Mouse (Mus musculus) heart, adult 2 months (tissue): ENCODE data around the gene Gper1. TPM values are rescaled to one million over a fixed set of nuclear protein-coding genes. Genes with fewer than 3 reads are reported as not detected.

Experiments
- DNase-seq, 2 experiments: peaks; one replicate each; pipeline ENCODE4 v3.0.0; 2021
- H3K27ac ChIP-seq: fragments of 200-600 bp; 2 replicates; pipeline ENCODE4 v1.8.1; 2022
- H3K27me3 ChIP-seq: fragments of 200-500 bp; 2 replicates; pipeline ENCODE4 v1.6.1; 2012; ENCODE audit warnings: mild to moderate bottlenecking, low read length, inconsistent platforms, mixed read lengths; ENCODE audit not compliant: control insufficient read depth, insufficient read depth
- H3K36me3 ChIP-seq: fragments of 200-500 bp; 2 replicates; pipeline ENCODE4 v1.6.1; 2012; ENCODE audit warnings: low read length, inconsistent platforms; ENCODE audit not compliant: control insufficient read depth, insufficient read depth
- H3K4me1 ChIP-seq: fragments of 200-500 bp; 2 replicates; pipeline ENCODE4 v1.6.1; 2011; ENCODE audit warnings: low read length; ENCODE audit not compliant: control insufficient read depth, insufficient read depth
- H3K4me3 ChIP-seq: fragments of 200-600 bp; 2 replicates; pipeline ENCODE4 v1.8.1; 2022
- H3K79me2 ChIP-seq: fragments of 200-500 bp; replicated peaks from 2 replicates; pipeline ENCODE4 v1.6.1; 2012; ENCODE audit warnings: mild to moderate bottlenecking, inconsistent platforms, low read length, moderate library complexity, mixed read lengths; ENCODE audit not compliant: control insufficient read depth, insufficient read depth
- H3K9ac ChIP-seq: fragments of 200-500 bp; 2 replicates; pipeline ENCODE4 v1.6.1; 2012; ENCODE audit warnings: low read depth, mild to moderate bottlenecking, control low read depth, inconsistent platforms, low read length, mixed read lengths
- CTCF ChIP-seq: fragments of 200-600 bp; IDR thresholded peaks from 2 replicates; pipeline ENCODE4 v1.8.1; 2022; ENCODE audit warnings: antibody characterized with exemption, mild to moderate bottlenecking, moderate library complexity
- EP300 ChIP-seq: fragments of 200-500 bp; IDR thresholded peaks from 2 replicates; pipeline ENCODE4 v1.6.1; 2011; ENCODE audit warnings: low read depth, low read length, control low read depth; ENCODE audit not compliant: insufficient read depth
- POLR2A ChIP-seq: fragments of 200-500 bp; IDR thresholded peaks from 2 replicates; pipeline ENCODE4 v1.6.1; 2011; ENCODE audit warnings: mild to moderate bottlenecking, low read depth, low read length, control low read depth; ENCODE audit not compliant: insufficient read depth
- WGBS: fragments of 180-500 bp; shearing (Covaris S2); methylation state at CpG from one replicate; pipeline ENCODE4 v1.1.7; 2018; 5-methylcytosine and 5-hydroxymethylcytosine counted together
- intact Hi-C: fragments of 180-260 bp; cut with DNase I; formaldehyde crosslinking; loops from one replicate; pipeline ENCODE4 v1.15.1; 2025
- polyA plus RNA-seq: library from polyadenylated mRNA; depleted of rRNA; stranded (reverse); fragments of >200 nt; gene quantifications from 2 replicates; pipeline ENCODE4 v1.2.3, GENCODE M21; 2012
- total RNA-seq, 2 experiments: library from RNA; stranded (reverse); gene quantifications; 2 replicates each; pipeline ENCODE4 v1.2.3; 2021

Gene Gper1
- total and polyA plus RNA-seq, 3 experiments, result 1.4 to 2.0 (median 1.5) TPM

- Histone ChIP-seq H3K36me3 (no peaks in the 10 kb centered on the region), H3K27me3 (no peaks in the 10 kb centered on the region), H3K27ac (no peak overlapping the region), H3K4me1 (peaks cover 11% of the 10 kb centered on the region), H3K79me2 (no peaks in the 10 kb centered on the region), H3K9ac (no peak overlapping the region), H3K4me3 (no peak overlapping the region)
- DNase-seq, result no peak
- intact Hi-C loops, result no loop called here
- WGBS, result 92% methylated on average over 4 of the region's 4 CpGs
- TF ChIP-seq EP300 (no peak), CTCF (no peak), POLR2A (no peak)
These were observed 14.8 kb downstream of the Gper1 start for GRCm38 (mm10) chr5:139437769-139438168.

DNA sequence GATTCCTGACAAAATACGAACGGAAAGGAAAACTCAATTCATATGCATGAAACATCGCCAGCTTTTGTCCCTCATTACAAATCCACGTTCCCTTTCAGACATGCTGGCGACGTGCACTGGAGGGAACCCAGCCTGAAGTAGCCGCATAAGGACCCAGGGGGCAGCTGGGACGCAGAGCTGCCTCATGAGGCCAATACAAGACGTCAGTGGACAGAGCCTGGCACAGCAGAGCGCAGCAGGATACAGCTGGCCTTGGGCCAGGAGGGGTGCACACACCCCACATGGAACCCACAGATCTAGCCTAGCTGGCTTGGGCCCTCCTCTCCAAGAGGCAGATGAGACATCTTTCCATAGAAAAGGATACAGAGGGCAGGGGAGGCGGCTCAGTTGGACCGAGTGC is 15.5 kb downstream of the Gper1 start:
- no peak for TF ChIP-seq CTCF
- no peak for TF ChIP-seq POLR2A
- no peak for TF ChIP-seq EP300
- 83% methylated on average over 12 of the region's 12 CpGs for WGBS
- no peak for DNase-seq
- no peaks in the 10 kb centered on the region for H3K79me2 ChIP-seq
- H3K27ac ChIP-seq, result no peak overlapping the region
- intact Hi-C loops, result no loop called here
- peaks cover 10% of the 10 kb centered on the region for H3K4me1 ChIP-seq
- no peaks in the 10 kb centered on the region for H3K27me3 ChIP-seq
- H3K9ac ChIP-seq, result no peak overlapping the region
- H3K36me3 ChIP-seq, result no peaks in the 10 kb centered on the region
- no peak overlapping the region for H3K4me3 ChIP-seq

DNA sequence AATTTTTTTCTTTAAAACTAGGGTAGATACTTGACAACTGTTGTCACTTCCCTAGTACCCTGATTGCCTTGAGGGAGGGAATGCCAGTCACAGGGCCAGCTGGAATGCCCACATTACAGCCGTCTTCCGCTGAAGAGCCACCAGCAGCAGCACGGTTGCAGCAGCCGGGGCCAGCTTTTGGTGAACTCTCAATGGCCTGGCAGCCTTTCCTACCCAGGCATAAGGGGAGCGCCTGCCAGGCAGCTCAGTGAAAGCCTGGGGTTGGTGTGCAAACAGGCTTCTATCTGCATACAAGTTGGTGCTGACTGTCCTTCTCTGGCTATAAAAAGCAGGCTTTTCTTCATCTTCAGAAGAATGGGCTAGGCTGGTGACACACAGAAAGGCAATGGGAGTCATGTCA is 17.5 kb downstream of the Gper1 start:
- 60% methylated on average over 5 of the region's 5 CpGs for WGBS
- Histone ChIP-seq H3K4me1 (0 out of 2 replicates have a peak, but pooled peaks cover 3% of the 10 kb centered on the region), H3K27me3 (no peaks in the 10 kb centered on the region), H3K27ac (peak overlapping the region; percentile 31), H3K36me3 (no peaks in the 10 kb centered on the region), H3K9ac (no peak overlapping the region), H3K4me3 (no peak overlapping the region), H3K79me2 (no peaks in the 10 kb centered on the region)
- TF ChIP-seq EP300, result no peak
- TF ChIP-seq POLR2A, result no peak
- no peak for TF ChIP-seq CTCF
- peak in 1 of 2 experiments; percentile 60 for DNase-seq
- intact Hi-C loops, result no loop called here

DNA sequence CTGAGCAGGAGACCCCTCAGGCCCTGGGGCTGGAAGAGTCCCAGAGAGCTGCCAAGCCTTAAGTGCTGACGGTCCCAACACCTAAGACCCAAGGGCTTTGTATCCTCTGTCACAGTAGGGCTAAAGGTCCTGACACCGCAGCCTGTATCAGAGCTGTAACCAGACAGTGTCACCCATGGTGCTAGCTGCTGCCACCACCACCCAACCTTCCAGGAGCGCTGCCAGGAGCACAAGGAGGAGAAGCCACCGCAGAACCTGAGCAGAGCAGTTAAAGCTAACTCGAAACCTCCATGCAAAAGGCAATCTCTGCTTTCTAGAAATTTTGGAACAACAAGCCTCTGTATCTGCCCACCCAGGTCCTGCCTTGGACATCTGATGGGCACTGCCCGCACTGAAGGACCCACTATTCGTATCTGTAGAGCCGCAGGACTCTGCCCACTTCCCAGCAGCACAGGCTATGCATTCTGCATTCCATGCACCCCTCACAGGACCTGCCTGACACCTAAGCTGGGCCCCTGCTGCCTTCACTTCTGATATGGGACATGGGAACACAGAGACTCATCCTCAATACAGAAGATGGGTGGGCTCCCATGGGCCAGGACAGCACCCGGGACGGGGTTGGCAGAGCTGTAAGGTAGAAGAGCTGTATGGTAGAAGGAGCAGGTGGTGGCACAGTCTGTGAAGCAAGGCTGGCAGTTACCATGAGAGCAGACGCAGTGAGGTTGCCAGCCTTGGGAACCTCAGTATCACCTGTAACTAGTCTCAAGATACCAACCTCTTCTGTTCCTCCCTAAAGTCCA is 18.2 kb downstream of the Gper1 start:
- intact Hi-C loops, result no loop called here
- H3K36me3 ChIP-seq, result no peaks in the 10 kb centered on the region
- H3K4me3 ChIP-seq, result no peak overlapping the region
- H3K27me3 ChIP-seq, result no peaks in the 10 kb centered on the region
- 0 out of 2 replicates have a peak, but pooled peaks cover 3% of the 10 kb centered on the region for H3K4me1 ChIP-seq
- H3K9ac ChIP-seq, result no peak overlapping the region
- TF ChIP-seq EP300, result no peak
- no peak for TF ChIP-seq CTCF
- no peak for TF ChIP-seq POLR2A
- 87% methylated on average over 11 of the region's 11 CpGs for WGBS
- H3K27ac ChIP-seq, result peak overlapping the region; percentile 31
- no peak for DNase-seq
- H3K79me2 ChIP-seq, result no peaks in the 10 kb centered on the region

DNA sequence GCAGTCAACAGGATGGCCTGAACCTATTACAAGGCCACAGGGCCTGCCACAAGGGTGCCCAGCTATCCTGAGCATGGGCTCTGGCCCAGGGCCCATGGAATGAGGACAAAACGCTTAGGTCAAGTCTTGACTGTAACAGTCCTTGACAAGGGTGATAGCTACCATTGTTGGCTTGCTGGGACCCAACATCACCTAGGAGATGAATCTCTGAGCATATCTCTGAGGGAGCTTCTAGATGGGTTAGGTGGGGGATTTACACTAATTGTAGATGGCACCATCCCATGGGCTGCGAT is 18.7 kb downstream of the Gper1 start:
- Histone ChIP-seq H3K27ac (no peak overlapping the region), H3K4me3 (no peak overlapping the region), H3K9ac (no peak overlapping the region), H3K79me2 (no peaks in the 10 kb centered on the region), H3K36me3 (no peaks in the 10 kb centered on the region), H3K4me1 (0 out of 2 replicates have a peak, but pooled peaks cover 3% of the 10 kb centered on the region), H3K27me3 (no peaks in the 10 kb centered on the region)
- WGBS, result 77% methylated on average over 2 of the region's 2 CpGs
- DNase-seq, result no peak
- intact Hi-C loops, result no loop called here
- TF ChIP-seq EP300, result no peak
- no peak for TF ChIP-seq POLR2A
- no peak for TF ChIP-seq CTCF

DNA sequence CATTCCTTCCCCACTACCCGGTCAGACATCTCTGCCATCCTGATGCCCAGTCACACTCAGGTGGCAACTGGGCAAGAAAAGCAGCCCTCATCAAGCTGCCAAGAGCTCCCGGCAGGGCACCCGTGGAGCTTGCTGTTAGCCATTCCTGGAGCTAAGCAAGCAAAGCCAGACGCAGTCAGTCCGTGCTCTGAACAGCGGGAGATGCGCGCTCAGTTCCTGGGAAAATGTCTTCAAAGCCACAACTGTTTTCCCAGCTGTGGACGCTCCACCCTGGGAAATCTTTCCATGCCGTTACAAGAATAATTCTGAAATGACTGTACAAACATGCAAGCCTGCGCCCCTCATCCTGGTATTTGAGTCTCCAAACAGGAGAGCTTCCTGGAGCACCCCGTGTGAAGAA is 19.5 kb downstream of the Gper1 start:
- intact Hi-C loops, result no loop called here
- TF ChIP-seq EP300, result no peak
- TF ChIP-seq CTCF, result no peak
- TF ChIP-seq POLR2A, result no peak
- Histone ChIP-seq H3K4me1 (0 out of 2 replicates have a peak, but pooled peaks cover 3% of the 10 kb centered on the region), H3K4me3 (no peak overlapping the region), H3K9ac (no peak overlapping the region), H3K27ac (no peak overlapping the region), H3K27me3 (no peaks in the 10 kb centered on the region), H3K79me2 (no peaks in the 10 kb centered on the region), H3K36me3 (no peaks in the 10 kb centered on the region)
- WGBS, result 43% methylated on average over 12 of the region's 12 CpGs
- no peak for DNase-seq
